Comparison of ENCODE assay signal across 21 mouse cellular contexts in genomic region chr13:95191951-95192350, GRCm38 (mm10). TPM values are rescaled to one million over a fixed set of nuclear protein-coding genes. Genes with fewer than 3 reads are reported as not detected.
A peak's percentile ranks its signal among the peaks of the same experiment; 100 is the strongest.
DNase-seq lines count a peak whose midpoint lies in the region; ATAC-seq and TF ChIP-seq lines count a peak whose summit lies in the region.
"Had no signal": no experiment of that assay in that cellular context is flagged by ENCODE, and none has a peak within 500 bp of the region (broad histone marks: within the 10 kb centered on the region; RNA-seq: fewer than 3 reads in every experiment).

No protein-coding gene starts in this region.

- no peaks in the 10 kb centered on the region for H3K36me3 ChIP-seq in kidney, embryonic 14.5 days (ENCODE audit: control insufficient read depth, insufficient read depth, low read length)
- H3K36me3 ChIP-seq in lung, postnatal 0 days (ENCODE audit: insufficient read depth, low read length), result no peaks in the 10 kb centered on the region
- no peaks in the 10 kb centered on the region for H3K36me3 ChIP-seq in intestine, embryonic 15.5 days
- H3K36me3 ChIP-seq: embryonic facial prominence, embryonic 12.5 days; forebrain, embryonic 15.5 days; heart, embryonic 15.5 days; hindbrain, embryonic 13.5 days had no signal

- 62% methylated on average over 5 of the region's 5 CpGs for WGBS in kidney, embryonic 14.5 days
- WGBS in lung, postnatal 0 days, result 56% methylated on average over 5 of the region's 5 CpGs
- WGBS in intestine, embryonic 15.5 days, result 51% methylated on average over 5 of the region's 5 CpGs

- no peak for TF ChIP-seq CTCF in lung, postnatal 0 days (IDR thresholded peaks at IDR 0.05)

- peak; percentile 1 for DNase-seq in heart, adult 11 months
- no peak for DNase-seq in heart, adult 8-10 months (ENCODE audit: low spot score)
- no peak for DNase-seq in kidney, postnatal 36 days
- DNase-seq in lung, postnatal 0 days (ENCODE audit: low spot score), result peak; percentile 45
- no peak for DNase-seq in lung, postnatal 14 days
- DNase-seq: adrenal gland, postnatal 10 days; cerebellum, adult 11 months; cerebellum, adult 8-10 months; cerebellum, postnatal 14 days; embryo, embryonic 11 days; gastrocnemius, postnatal 36 days; heart, adult 18-20 months; heart, postnatal 14 days had no signal

- ATAC-seq in kidney, embryonic 14.5 days (ENCODE audit: low FRiP score, low TSS enrichment), result no peak
- ATAC-seq in lung, postnatal 0 days, result peak; percentile 87
- no peak for ATAC-seq in intestine, embryonic 15.5 days
- ATAC-seq: forebrain, embryonic 15.5 days had no signal

- no peak overlapping the region for H3K9ac ChIP-seq in kidney, embryonic 14.5 days (ENCODE audit: low read depth, low read length)
- no peak overlapping the region for H3K9ac ChIP-seq in lung, postnatal 0 days (replicated peaks; ENCODE audit: low read depth)
- H3K9ac ChIP-seq in intestine, embryonic 15.5 days, result no peak overlapping the region
- H3K9ac ChIP-seq: embryonic facial prominence, embryonic 12.5 days; forebrain, embryonic 15.5 days; heart, embryonic 15.5 days; hindbrain, embryonic 13.5 days had no signal

- no peaks in the 10 kb centered on the region for H3K27me3 ChIP-seq in kidney, embryonic 14.5 days (ENCODE audit: control insufficient read depth, insufficient read depth, low read length)
- no peaks in the 10 kb centered on the region for H3K27me3 ChIP-seq in lung, postnatal 0 days (replicated peaks; ENCODE audit: insufficient read depth, low read length)
- no peaks in the 10 kb centered on the region for H3K27me3 ChIP-seq in intestine, embryonic 15.5 days (replicated peaks)
- H3K27me3 ChIP-seq: embryonic facial prominence, embryonic 12.5 days; forebrain, embryonic 15.5 days; heart, embryonic 15.5 days; hindbrain, embryonic 13.5 days had no signal

- no peak overlapping the region for H3K4me3 ChIP-seq in kidney, embryonic 14.5 days (ENCODE audit: low read length)
- H3K4me3 ChIP-seq in lung, postnatal 0 days (ENCODE audit: low read depth, low read length), result no peak overlapping the region
- H3K4me3 ChIP-seq in intestine, embryonic 15.5 days (replicated peaks), result no peak overlapping the region
- H3K4me3 ChIP-seq: embryonic facial prominence, embryonic 12.5 days; forebrain, embryonic 15.5 days; heart, embryonic 15.5 days; hindbrain, embryonic 13.5 days had no signal

- H3K27ac ChIP-seq in kidney, embryonic 14.5 days (ENCODE audit: low read depth, low read length), result 0 out of 2 replicates have a peak overlapping the region, but pooled peaks have one; percentile 4
- no peak overlapping the region for H3K27ac ChIP-seq in lung, postnatal 0 days (ENCODE audit: low read length)
- no peak overlapping the region for H3K27ac ChIP-seq in intestine, embryonic 15.5 days
- H3K27ac ChIP-seq: embryonic facial prominence, embryonic 12.5 days; forebrain, embryonic 15.5 days; heart, embryonic 15.5 days; hindbrain, embryonic 13.5 days had no signal

- no peaks in the 10 kb centered on the region for H3K9me3 ChIP-seq in kidney, embryonic 14.5 days (ENCODE audit: control insufficient read depth, low read length)
- H3K9me3 ChIP-seq in lung, postnatal 0 days (ENCODE audit: low read length), result no peaks in the 10 kb centered on the region
- H3K9me3 ChIP-seq in intestine, embryonic 15.5 days, result no peaks in the 10 kb centered on the region
- H3K9me3 ChIP-seq: embryonic facial prominence, embryonic 12.5 days; forebrain, embryonic 15.5 days; heart, embryonic 15.5 days; hindbrain, embryonic 13.5 days had no signal

- H3K4me2 ChIP-seq in kidney, embryonic 14.5 days (replicated peaks; ENCODE audit: low read depth, low read length), result no peak overlapping the region
- no peak overlapping the region for H3K4me2 ChIP-seq in lung, postnatal 0 days (replicated peaks; ENCODE audit: low read depth, low read length)
- H3K4me2 ChIP-seq in intestine, embryonic 15.5 days (replicated peaks), result no peak overlapping the region
- H3K4me2 ChIP-seq: embryonic facial prominence, embryonic 12.5 days; forebrain, embryonic 15.5 days; heart, embryonic 11.5 days; heart, embryonic 15.5 days; hindbrain, embryonic 13.5 days had no signal

- TF ChIP-seq EP300 in lung, postnatal 0 days (IDR thresholded peaks at IDR 0.05), result peak; percentile 29; the same call in 1 of the 2 replicates

- H3K4me1 ChIP-seq in kidney, embryonic 14.5 days (ENCODE audit: control insufficient read depth, insufficient read depth, low read length), result no peaks in the 10 kb centered on the region
- H3K4me1 ChIP-seq in lung, postnatal 0 days (ENCODE audit: insufficient read depth, low read depth, low read length), result 0 out of 2 replicates have a peak, but pooled peaks cover 3% of the 10 kb centered on the region
- H3K4me1 ChIP-seq in intestine, embryonic 15.5 days (replicated peaks), result no peaks in the 10 kb centered on the region
- H3K4me1 ChIP-seq: embryonic facial prominence, embryonic 12.5 days; heart, embryonic 15.5 days had no signal

RNA-seq across cellular contexts. Expression of gene Pde8b, which starts 58.2 kb away (rescaled TPM):
- 1 to 10 TPM; 2.5 to 5.2 (median 3.2) TPM for total RNA-seq in heart, adult 8-10 months (2022)
- polyA plus RNA-seq in kidney, embryonic 14.5 days (2014; fragmentation: Nextera tagmentation; extraction: Ambion mirVana), result 7.1 and 9.5 TPM in 2 replicates
- polyA plus RNA-seq in lung, postnatal 0 days (2015; fragmentation: Nextera tagmentation; extraction: Ambion mirVana), result 18.1 and 19.3 TPM in 2 replicates
- 9.5 and 10.3 TPM in 2 replicates for polyA plus RNA-seq in intestine, embryonic 15.5 days (2015; fragmentation: Nextera tagmentation; extraction: Ambion mirVana)
- total RNA-seq: hematopoietic stem cell, adult 5-6 weeks had no signal

Comparison
In these comparisons a context has a peak if more than half of its experiments do, and no peak if none do; other contexts are left out.
1. DNase-seq: peak in heart, adult 11 months (single experiment) and lung, postnatal 0 days (single experiment); none in heart, adult 8-10 months (single experiment), kidney, postnatal 36 days (0 of 2) and lung, postnatal 14 days (single experiment).